Mouse (Mus musculus) stomach, embryonic 14.5 days (tissue): Measurements from ENCODE around the gene Sec24d. TPM values are rescaled to one million over a fixed set of nuclear protein-coding genes. Genes with fewer than 3 reads are reported as not detected.

Experiments
- ATAC-seq: fragments of 200-750 bp; cut with Nextera tagmentation; 2 replicates; pipeline ENCODE4 v1.8.0; 2017; ENCODE audit warnings: low read depth, moderate TSS enrichment; ENCODE audit not compliant: insufficient number of reproducible peaks, insufficient read depth, low FRiP score
- H3K27ac ChIP-seq: fragments of 300-500 bp; sonication (generic); 2 replicates; pipeline ENCODE4 v1.5.1; 2014; ENCODE audit warnings: mild to moderate bottlenecking, low read length, moderate library complexity, mixed read lengths
- H3K27me3 ChIP-seq: fragments of 300-500 bp; sonication (generic); 2 replicates; pipeline ENCODE4 v1.6.1; 2014; ENCODE audit warnings: low read length, control low read depth, mixed read lengths; ENCODE audit not compliant: control insufficient read depth, insufficient read depth
- H3K36me3 ChIP-seq: fragments of 300-500 bp; sonication (generic); 2 replicates; pipeline ENCODE4 v1.6.1; 2014; ENCODE audit warnings: mild to moderate bottlenecking, control low read depth, low read length, moderate library complexity, mixed read lengths; ENCODE audit not compliant: control insufficient read depth, insufficient read depth
- H3K4me1 ChIP-seq: fragments of 300-500 bp; sonication (generic); 2 replicates; pipeline ENCODE4 v1.6.1; 2014; ENCODE audit warnings: low read length, control low read depth, mixed read lengths; ENCODE audit not compliant: control insufficient read depth, insufficient read depth
- H3K4me2 ChIP-seq: fragments of 300-500 bp; sonication (generic); replicated peaks from 2 replicates; pipeline ENCODE4 v1.6.1; 2014; ENCODE audit warnings: low read depth, low read length, control low read depth
- H3K4me3 ChIP-seq: fragments of 300-500 bp; sonication (generic); 2 replicates; pipeline ENCODE4 v1.5.1; 2014; ENCODE audit warnings: low read depth, low read length, control low read depth
- H3K9ac ChIP-seq: fragments of 300-500 bp; sonication (generic); replicated peaks from 2 replicates; pipeline ENCODE4 v1.6.1; 2014; ENCODE audit warnings: low read depth, mild to moderate bottlenecking, control low read depth, low read length, moderate library complexity, mixed read lengths
- H3K9me3 ChIP-seq: fragments of 300-500 bp; sonication (generic); 2 replicates; pipeline ENCODE4 v1.6.1; 2016; ENCODE audit warnings: low read depth, low read length, control low read depth; ENCODE audit not compliant: control insufficient read depth
- WGBS: fragments of 180-500 bp; shearing (Covaris S2); extraction: QIAGEN DNeasy Blood & Tissue Kit; methylation state at CpG from one replicate; pipeline ENCODE4 v1.1.7; 2014; 5-methylcytosine and 5-hydroxymethylcytosine counted together
- polyA plus RNA-seq: library from polyadenylated mRNA; unstranded; fragments of >200 nt; fragmentation: Nextera tagmentation; extraction: Ambion mirVana; gene quantifications from 2 replicates; pipeline ENCODE4 v1.2.1, GENCODE M21; 2014

Gene Sec24d
- polyA plus RNA-seq, 1 experiment from 2014 or later: 96.9 TPM

DNA sequence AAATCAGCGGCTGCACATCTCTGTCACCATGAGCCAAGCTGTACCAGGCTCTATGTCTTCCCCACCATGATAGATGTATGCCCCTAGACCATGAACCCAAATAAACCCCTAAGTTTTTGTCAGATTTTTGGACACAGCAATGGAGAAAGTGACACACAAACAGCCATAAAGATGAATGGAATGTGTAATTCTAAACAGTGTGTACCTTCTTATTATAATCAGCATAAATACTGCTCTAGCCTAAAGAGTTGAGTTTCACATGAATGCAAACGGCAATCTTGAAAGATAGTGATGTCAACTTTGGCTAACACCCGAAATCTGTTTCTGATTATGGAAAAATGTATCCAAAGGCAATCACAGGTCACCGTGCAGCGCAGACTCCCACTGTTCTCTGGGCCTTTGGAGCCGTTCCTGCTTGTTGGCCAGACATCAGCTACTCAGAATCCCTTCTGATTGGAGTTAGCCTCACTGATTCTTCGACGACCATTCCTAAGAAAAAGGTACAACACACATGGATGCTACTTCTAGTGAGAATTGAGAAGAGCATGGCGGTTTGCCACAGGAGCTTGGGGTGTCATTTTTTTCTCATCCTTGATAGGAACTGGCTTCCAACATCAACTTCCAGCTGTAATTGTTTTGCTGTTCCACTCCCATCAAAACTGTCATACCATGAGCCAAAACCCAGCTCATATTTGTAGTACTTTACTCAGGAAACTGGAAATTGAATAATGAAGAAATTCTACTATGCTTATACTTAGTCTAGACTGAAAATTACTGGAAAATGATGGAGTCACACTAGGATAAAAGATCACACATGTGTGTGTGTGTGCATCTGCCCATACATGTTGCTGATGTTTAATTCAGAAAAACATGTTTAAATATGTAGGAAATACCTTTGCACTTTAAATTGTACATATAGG, 130.6 kb downstream of the Sec24d start:
- no peak for ATAC-seq
- 79% methylated on average over 9 of the region's 9 CpGs for WGBS

DNA sequence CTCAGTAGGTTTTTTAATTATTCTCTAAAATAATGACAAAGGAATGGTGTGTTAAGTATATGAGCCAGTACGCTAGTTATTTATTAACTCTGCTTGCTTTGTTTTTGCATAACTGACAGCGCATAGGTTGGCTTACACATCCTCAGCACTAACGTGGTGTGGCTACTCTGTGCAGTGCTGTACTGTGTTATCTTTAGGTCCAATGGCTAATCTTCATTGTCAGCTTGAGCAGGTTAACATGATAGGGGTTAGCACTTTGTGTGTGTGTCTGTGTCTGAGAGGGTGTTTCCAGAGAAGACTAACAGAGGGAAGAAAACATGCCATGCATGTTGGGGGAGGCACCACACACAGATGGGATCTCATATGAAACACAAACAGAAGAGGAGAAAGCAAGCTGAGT, 137.7 kb downstream of the Sec24d start:
- no peaks in the 10 kb centered on the region for H3K27me3 ChIP-seq
- no peak overlapping the region for H3K4me3 ChIP-seq
- no peak overlapping the region for H3K9ac ChIP-seq
- no peak overlapping the region for H3K27ac ChIP-seq
- H3K36me3 ChIP-seq: no peaks in the 10 kb centered on the region
- 79% methylated on average over 3 of the region's 3 CpGs for WGBS
- H3K4me2 ChIP-seq: no peak overlapping the region
- H3K4me1 ChIP-seq: no peaks in the 10 kb centered on the region
- no peaks in the 10 kb centered on the region for H3K9me3 ChIP-seq
- ATAC-seq: no peak

More for the DNA sequence above, 130.6 kb downstream of the Sec24d start:
- H3K27ac ChIP-seq: no peak overlapping the region
- no peaks in the 10 kb centered on the region for H3K27me3 ChIP-seq
- no peak overlapping the region for H3K9ac ChIP-seq
- H3K4me1 ChIP-seq: no peaks in the 10 kb centered on the region
- H3K4me2 ChIP-seq: no peak overlapping the region
- no peaks in the 10 kb centered on the region for H3K9me3 ChIP-seq
- H3K4me3 ChIP-seq: no peak overlapping the region
- no peaks in the 10 kb centered on the region for H3K36me3 ChIP-seq

DNA sequence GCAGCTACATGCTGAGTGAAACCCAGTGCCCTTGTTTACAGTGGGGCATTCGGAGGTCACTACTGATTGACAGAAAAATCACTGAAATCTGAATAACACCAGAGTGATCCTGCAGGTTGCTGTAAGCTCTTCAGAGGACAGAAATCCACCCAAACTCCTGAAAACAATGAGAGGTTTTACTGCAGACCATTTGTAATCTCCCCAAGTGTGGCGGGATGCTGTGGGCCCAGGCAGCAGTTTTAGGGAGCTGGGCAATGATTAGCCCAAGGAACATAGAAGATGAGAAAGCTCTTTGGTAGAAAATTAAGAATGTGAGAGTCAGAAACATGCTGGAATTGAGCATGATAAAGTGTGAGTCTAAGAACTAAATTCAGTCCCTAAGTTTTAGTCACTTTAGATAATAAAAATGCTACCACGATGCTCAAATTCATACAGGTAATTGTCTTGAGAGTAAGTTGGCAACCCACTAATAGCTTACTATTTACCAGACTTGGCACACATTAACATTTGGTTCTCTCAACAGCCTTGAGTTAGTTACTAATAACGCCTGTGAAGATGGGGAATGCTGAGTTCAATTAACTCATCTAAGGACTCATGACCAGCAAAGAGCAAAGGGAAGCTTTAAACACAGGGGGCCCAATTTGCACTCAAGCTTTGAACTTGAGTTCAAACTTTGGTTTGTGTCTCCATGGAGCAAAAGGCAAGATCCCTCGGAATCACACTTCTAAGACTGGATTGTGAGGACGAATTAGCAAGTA, 144.7 kb downstream of the Sec24d start:
- no peak for ATAC-seq
- Histone ChIP-seq H3K27me3 (no peaks in the 10 kb centered on the region), H3K9ac (no peak overlapping the region), H3K9me3 (no peaks in the 10 kb centered on the region), H3K27ac (no peak overlapping the region), H3K36me3 (no peaks in the 10 kb centered on the region), H3K4me2 (no peak overlapping the region), H3K4me1 (no peaks in the 10 kb centered on the region), H3K4me3 (no peak overlapping the region)
- WGBS: 71% methylated on average over 6 of the region's 6 CpGs

DNA sequence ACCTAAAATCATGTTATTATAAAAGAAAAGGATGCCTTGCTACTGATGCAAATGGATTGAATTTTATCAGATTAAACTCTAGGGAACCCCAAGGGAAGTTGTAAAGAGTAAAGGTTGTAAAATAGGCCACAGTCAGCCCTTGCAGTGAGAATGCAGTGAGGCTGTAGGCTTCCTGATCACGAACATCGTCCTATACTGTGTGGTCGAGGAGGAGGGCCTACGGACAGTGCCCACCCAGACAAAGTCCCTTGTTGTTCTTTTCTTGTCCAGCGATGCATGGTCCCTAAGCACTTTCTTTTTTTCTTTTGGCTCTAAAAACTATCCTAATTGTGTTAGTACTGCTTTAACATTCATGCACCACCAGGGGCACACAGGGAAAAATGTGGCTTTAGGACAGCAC, 145.9 kb downstream of the Sec24d start:
- Histone ChIP-seq H3K4me3 (no peak overlapping the region), H3K9me3 (no peaks in the 10 kb centered on the region), H3K4me1 (no peaks in the 10 kb centered on the region), H3K4me2 (no peak overlapping the region), H3K36me3 (no peaks in the 10 kb centered on the region), H3K9ac (no peak overlapping the region), H3K27me3 (no peaks in the 10 kb centered on the region), H3K27ac (no peak overlapping the region)
- 79% methylated on average over 5 of the region's 5 CpGs for WGBS
- ATAC-seq: no peak

Other genes starting within 250 kb of the Sec24d start
- 0.17 TPM in 1 of 2 replicates, not detected in the other for gene Myoz2, start 232.4 kb upstream of the Sec24d start, polyA plus RNA-seq
- 39.9 and 43.6 TPM in 2 replicates for gene Synpo2, start 31.3 kb upstream of the Sec24d start, polyA plus RNA-seq
- 21.3 and 22.0 TPM in 2 replicates for gene Mettl14, start 118.7 kb downstream of the Sec24d start, polyA plus RNA-seq
- 1.7 and 2.4 TPM in 2 replicates for gene Prss12, start 179.5 kb downstream of the Sec24d start, polyA plus RNA-seq